Mouse (Mus musculus): ENCODE results near the gene Dlg4.

Gene Dlg4

GRCm38 (mm10) chr11:69997070-69997509, 19.7 kb upstream of the Dlg4 start:
- peak; percentile 99 for DNase-seq

DNA sequence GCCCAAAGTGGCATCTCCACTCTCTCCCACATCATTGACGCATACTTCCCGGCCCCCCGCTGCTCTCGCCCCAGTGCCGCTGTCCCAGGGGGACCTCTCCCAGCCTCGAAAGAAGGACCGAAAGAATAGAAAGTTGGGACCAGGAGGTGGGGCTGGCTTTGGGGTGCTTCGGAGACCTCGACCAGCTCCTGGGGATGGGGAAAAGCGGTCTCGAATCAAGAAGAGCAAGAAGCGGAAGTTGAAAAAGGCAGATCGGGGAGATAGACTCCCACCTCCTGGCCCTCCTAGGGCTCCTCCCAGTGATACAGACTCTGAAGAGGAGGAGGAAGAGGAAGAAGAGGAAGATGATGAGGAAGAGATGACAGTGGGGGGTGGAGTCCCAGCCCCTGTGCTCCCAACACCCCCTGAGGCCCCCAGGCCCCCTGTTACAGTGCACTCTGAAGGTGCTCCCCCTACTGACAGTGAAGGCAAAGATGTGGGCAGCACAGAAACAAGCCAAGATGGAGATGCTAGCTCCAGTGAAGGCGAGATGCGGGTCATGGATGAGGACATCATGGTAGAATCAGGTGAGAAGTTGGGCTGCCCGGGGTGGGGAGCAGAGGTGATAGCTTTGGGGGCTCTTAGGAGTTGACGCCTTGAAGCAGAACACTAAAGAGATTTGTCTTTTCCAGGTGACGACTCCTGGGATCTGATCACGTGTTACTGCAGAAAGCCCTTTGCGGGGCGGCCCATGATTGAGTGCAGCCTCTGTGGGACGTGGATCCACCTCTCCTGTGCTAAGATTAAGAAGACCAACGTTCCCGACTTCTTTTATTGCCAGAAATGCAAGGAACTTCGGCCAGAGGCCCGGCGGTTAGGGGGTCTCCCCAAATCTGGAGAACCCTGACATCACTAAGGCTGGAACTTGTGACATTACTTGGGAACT, 17.9 kb upstream of the Dlg4 start:
- DNase-seq = peak; percentile 96

DNA sequence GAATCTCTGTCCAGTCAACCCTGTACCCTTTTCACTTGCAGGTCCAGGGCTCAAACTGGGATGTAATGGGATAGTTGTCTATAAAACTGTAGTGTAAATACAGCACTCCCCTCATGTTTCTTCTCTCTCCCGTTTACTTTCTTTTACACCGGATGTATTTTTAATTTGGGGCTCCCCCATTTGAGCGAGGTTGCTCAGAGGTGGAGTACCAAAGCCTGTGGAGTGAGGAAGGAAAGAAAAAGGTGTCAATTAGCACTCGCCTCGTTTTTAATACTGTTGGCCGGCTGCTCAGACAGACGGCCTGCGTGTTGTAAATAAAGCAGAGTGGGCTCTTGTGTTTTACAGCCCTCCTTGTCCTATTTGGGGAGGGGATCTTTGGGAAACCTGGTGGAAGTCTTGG, 17.1 kb upstream of the Dlg4 start:
- DNase-seq = no peak

DNA sequence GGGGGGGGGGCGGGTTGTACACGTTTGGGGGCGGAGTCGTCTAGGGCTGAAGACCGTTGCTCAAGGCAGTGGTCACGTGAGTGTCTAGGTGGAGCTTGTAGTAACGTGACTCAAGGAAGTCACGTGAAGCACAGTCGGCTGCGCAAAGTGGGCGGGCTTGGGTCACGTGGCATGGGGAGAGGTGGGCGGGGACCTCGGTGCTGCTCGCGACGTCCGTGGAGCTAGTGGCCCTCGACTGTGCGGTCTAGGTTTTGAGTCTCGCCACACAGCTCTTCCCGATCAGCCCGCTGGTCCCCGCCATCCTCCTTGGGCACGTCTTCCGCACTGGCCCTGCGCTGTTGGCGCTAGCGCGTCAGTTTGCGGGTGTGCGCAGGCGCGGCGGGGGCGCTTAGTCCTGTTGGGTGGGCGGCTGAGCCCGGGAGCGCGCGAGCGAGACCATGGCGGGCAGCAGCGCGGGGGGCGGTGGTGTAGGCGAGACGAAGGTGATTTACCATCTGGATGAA, 16.3 kb upstream of the Dlg4 start, which contains the start of gene Dvl2:
TSS of gene Dvl2 (plus strand) at position 200 of the 503 bp plus-strand sequence.
- peak; percentile 100 for DNase-seq

DNA sequence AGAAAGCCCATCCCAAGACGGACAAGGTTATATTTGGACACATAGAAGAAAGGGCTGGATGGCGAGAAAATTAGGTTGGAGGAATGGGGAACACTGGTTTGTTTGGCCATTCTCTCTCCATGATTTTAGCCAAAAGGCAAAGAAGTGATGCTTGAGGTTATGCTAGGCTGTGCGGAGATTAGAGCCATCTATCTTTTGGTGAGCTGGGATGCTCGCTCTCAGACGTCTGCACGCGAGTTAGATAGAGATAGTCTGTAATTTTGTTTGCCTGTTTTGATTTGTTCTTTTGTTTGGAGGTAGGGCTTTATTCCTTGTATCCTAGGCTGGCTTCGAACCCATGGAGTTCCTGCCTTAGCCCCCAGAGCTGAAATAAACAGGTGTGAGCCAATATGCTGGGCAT, 15.6 kb upstream of the Dlg4 start:
- DNase-seq = peak; percentile 87

DNA sequence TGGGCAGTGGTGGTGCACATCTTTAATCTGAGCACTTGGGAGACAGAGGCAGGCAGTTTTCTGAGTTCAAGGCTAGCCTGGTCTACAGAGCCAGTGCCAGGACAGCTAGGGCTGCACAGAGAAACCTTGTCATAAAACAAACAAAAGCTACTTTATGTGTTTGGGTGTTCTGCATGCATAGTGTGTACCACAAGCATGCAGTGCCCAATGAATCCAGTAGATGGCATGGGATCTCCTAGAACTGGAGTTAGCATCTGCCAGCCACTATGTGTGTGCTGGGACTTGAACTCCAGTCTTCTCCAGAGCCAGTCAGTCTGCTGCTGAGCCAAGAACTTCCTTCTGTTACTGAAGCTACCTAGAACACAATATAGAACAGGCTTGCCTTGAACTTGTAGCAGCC, 14.9 kb upstream of the Dlg4 start:
- DNase-seq = peak; percentile 89

DNA sequence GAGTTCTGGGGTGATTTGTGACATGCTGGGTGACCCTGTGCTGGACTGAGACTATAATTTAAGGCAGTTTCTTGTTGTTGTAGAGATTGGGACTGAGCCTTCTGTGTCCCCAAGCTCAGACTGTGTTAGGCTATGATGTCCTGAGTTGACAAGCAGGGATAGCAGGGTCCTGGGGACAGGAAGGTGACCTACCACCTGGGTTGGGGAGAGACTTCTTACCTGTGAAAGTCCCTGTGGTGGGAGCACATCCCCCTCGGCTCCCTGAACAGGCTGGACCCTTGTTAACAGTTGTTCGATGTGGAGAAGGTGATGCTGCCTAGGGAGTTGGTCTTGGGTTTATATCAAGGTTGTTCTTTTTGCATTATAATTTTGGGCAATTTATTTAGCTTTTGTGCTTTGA, 14.3 kb upstream of the Dlg4 start:
- peak; percentile 91 for DNase-seq

DNA sequence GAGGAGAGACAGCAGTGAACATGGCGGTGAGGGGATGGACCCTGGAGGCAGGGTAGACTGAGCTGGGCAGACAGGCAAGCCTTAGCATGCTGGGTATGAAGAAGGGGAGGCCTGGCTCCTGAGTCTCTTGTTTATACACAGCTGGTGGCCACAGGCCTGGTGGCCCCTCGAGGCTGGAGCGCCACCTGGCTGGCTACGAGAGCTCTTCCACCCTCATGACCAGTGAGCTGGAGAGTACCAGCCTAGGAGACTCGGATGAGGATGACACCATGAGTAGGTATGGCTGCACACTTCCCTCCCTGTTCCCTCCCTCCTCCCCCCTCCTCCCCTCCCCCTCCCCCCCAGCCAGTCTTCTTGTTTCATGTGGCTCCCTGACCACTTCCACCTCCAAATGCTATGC, 11.2 kb upstream of the Dlg4 start:
- DNase-seq = no peak

- DNase-seq = peak; percentile 88
Measured at GRCm38 (mm10) chr11:70010033-70010432, 6.7 kb upstream of the Dlg4 start.

- DNase-seq = peak; percentile 90
Measured at GRCm38 (mm10) chr11:70010548-70010947, 6.2 kb upstream of the Dlg4 start.

DNA sequence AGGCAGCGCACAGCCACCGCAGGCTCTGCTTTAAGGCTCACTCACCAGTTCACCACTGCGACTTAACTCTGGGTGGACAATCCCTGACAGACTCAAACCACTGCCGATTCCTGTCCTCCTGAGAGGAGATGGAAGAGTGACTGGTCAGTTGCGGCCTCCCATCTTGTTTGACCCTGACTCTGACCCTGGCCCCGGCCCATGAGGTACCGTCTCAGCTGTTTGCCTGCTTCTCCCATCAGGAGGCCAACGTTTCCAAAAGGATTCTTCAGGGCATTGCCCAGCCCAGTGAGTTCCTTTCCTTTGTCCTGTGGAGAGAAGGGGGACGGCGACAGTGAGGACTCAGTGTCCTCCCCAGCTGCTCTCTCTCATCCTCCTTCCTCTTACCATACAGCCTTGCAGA, 5.8 kb upstream of the Dlg4 start:
- DNase-seq = peak; percentile 82

GRCm38 (mm10) chr11:70012931-70013330, 3.8 kb upstream of the Dlg4 start:
- DNase-seq = peak; percentile 91

GRCm38 (mm10) chr11:70013408-70013807, 3.3 kb upstream of the Dlg4 start:
- DNase-seq = peak; percentile 94

GRCm38 (mm10) chr11:70014051-70014450, 2.7 kb upstream of the Dlg4 start:
- DNase-seq = peak; percentile 90

DNA sequence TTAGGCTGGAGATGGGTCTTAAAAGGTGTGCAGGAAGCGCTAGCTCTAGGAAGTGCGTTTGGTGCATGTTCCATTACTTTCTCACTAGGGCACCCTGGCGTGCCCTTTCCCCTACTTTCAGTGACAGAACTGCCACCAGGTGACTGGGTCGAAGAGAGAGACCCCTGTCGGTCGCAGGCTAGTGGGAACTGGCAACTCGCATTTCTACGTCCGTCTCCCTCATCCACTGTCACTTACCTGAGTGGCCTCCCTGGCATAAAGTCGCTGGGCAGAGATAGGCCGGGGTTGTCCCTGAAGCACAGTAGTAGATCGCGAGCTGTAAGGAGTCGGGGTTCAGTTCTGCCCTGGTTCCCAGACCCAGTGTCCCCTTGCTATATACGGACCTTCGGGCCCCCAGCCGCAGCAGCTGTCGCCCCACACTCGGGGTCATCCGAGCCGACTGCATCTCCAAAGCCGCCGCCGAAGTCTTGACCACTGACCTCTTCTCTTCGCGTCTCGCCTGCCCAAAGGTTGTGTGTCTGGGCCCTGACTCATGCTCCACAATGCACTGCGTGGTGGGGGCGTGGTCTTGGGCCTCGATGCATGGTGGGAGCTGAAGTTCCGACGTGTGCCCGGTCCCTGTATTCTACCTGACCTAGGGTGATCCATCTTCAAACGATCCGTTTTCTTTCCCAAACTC, 1.7 kb upstream of the Dlg4 start, which contains the start of gene Acadvl:
TSS of gene Acadvl (minus strand) at position 532 of the 679 bp plus-strand sequence.
- DNase-seq = peak; percentile 99

- no peak for DNase-seq
Measured at GRCm38 (mm10) chr11:70015677-70016076, 1.1 kb upstream of the Dlg4 start.

- peak; percentile 83 for DNase-seq
Measured at GRCm38 (mm10) chr11:70016177-70016576, 565 bp upstream of the Dlg4 start.

DNA sequence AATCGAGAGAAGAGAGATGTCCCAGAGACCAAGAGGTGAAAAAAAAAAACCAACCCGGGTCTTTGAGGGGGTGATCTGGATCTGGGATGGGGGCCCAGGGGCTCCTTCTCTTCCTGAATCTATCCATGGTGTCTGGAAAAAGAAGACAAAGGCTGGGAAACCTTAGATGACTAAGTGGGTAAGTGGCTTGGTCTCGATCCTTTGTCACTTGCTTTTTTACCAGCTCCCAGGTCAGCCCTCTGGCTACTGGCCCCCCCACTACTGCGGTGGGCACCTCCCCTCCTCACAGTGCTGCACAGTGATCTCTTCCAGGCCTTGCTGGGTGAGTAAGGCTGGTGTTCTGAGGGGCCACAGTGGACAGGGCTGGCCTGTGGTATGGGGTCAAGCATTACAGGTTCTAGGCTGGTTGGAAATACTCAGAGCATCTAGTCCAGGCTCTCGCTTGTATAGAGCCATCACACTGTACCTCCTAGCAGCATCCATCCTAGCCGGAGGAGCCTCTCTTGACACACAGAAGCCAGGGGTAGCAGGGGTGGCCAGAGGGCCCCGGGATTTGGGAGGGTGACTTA, 541 bp downstream of the Dlg4 start:
- DNase-seq = peak; percentile 92

DNA sequence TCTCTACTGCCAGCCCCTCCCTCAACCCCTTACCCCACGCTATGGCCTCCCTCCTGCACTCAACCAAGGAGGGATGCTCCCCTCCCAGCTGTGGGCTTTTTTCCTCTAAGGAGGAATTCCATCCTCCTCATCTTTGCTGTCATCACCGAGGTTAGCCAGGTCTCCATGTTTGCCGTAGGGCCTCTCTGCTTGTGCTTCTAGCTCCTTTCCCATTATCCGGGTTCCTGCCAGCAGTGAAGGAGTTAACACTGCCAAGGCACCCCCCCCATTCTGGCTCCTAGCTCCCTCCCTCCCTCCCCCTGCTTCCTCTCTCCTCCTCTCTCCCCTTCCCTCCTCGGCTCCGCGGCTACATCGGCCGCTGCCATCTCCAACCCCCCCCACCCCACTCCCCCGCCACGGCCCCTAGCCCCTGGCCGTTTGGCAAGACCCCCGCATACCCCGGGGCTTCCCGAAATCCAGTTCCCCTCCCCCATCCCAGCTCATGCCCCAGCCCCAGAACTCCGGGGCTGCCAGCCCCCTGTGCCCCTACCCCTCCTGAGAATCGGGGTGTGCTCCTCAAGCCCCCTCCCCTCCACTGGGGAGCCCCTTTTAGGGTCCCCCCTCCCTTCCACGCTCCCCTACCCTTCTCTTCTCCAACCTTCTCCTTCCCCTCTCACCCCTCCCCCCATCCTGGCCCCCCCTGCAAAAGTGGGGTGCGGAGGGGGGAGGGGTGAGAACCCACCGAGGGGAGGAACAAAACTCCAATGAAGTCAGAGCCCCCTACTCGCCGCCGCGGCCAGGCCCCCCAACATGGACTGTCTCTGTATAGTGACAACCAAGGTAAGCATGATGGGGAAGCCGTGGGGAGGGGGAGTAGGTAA, 1.6 kb downstream of the Dlg4 start:
- peak; percentile 96 for DNase-seq

DNA sequence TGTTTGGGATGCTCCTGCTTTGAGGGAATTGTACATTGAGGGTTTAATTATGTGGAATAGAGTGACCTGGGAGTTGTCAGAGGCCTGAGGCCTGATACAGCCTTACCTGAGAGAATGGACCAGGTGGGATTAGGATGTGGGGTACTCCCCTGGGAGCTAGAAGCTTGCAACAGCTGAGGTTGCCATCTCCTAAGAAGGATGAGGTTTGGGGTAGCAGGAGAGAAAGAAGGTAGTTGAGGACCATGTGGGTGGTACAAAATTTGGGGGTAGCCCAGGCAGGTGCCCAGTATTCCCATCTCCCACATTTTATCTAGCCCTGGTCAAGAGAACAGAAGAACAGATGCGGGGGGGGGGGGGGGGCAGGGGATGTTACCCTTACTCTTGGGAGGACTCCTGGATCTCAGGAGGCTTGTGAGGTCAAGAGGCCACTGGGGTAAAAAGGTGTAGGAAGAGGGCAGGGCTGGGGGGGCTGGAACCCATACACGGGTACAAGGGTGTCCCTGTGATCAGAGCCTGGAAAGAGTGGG, 2.8 kb downstream of the Dlg4 start:
- DNase-seq = peak; percentile 95

DNA sequence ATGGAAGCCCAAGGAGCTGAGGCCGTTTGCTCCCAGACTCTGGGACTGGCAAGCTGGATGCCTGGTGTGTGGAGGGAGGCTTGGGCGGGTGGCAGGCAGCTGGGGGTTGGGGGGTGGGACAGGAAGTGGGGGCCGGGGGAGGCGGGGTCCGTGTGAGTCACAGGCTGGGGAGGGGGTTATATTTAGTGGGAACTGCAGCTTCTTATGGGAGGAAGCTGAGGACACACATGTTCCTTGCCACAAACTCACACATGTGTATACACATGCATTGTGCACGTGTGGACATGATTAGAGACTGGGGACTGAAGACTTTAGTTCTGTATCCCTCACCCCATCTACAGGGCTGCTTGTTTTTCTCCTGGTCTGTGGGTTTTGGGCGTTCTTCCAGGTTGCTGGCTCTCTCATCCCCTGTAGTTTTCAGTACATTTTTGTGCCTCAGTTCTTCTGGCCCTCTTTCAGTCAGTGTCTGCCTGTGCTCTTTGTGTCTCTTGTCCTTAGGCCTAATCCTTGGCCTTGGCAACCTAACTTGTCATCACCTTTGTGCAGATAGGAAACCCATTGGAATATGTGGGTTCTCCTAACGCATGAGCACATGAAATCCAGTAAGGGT, 3.4 kb downstream of the Dlg4 start:
- peak; percentile 94 for DNase-seq

Measured in heart, adult 11 months (tissue).